Mouse (Mus musculus) ES-E14 (cell line): Measurements from ENCODE around the gene Mphosph10. TPM values are rescaled to one million over a fixed set of nuclear protein-coding genes. Genes with fewer than 3 reads are reported as not detected.

Experiments used
- DNase-seq: peaks from one replicate; pipeline ENCODE4 v3.0.0-alpha.2; 2013; ENCODE audit warnings: low read depth, low spot score
- H3K27ac ChIP-seq: 2 replicates; pipeline ENCODE4 v1.5.1; 2012; ENCODE audit warnings: low read depth, mild to moderate bottlenecking, low read length, moderate library complexity, mixed read lengths; ENCODE audit not compliant: poor library complexity, insufficient read depth, severe bottlenecking
- H3K36me3 ChIP-seq: 2 replicates; pipeline ENCODE4 v1.6.1; 2012; ENCODE audit warnings: mild to moderate bottlenecking, low read length, moderate library complexity, mixed read lengths; ENCODE audit not compliant: control insufficient read depth, poor library complexity, insufficient read depth, severe bottlenecking
- H3K4me1 ChIP-seq, 2 experiments: fragments of 150-350 bp in 1 of 2; sonication (generic) in 1 of 2; 2 replicates each; pipeline ENCODE4 v1.6.1; 2012; ENCODE audit warnings: low read length in 2 of 2, mild to moderate bottlenecking in 1 of 2, mixed read lengths in 1 of 2; ENCODE audit not compliant: control insufficient read depth in 2 of 2, insufficient read depth in 2 of 2, poor library complexity in 1 of 2
- H3K4me3 ChIP-seq, 2 experiments: fragments of 150-350 bp in 1 of 2; sonication (generic) in 1 of 2; 2 replicates each; pipeline ENCODE4 v1.5.1; 2012; ENCODE audit warnings: low read length in 2 of 2, low read depth in 1 of 2, mild to moderate bottlenecking in 1 of 2, mixed read lengths in 1 of 2; ENCODE audit not compliant: insufficient read depth in 1 of 2, poor library complexity in 1 of 2, severe bottlenecking in 1 of 2
- H3K9ac ChIP-seq: 2 replicates; pipeline ENCODE4 v1.6.1; 2012; ENCODE audit warnings: low read depth, mild to moderate bottlenecking, low read length, mixed read lengths; ENCODE audit not compliant: poor library complexity, insufficient read depth, severe bottlenecking
- H3K9me3 ChIP-seq: fragments of 150-350 bp; sonication (generic); 2 replicates; pipeline ENCODE4 v1.6.1; 2012; ENCODE audit warnings: low read depth, mild to moderate bottlenecking, low read length; ENCODE audit not compliant: control insufficient read depth, insufficient read depth
- CHD2 ChIP-seq: IDR thresholded peaks from 2 replicates; pipeline ENCODE4 v1.6.1; 2014; ENCODE audit warnings: mild to moderate bottlenecking, low read depth, low read length, inconsistent platforms
- HCFC1 ChIP-seq: IDR thresholded peaks from 2 replicates; pipeline ENCODE4 v1.6.1; 2012; ENCODE audit warnings: low read length, inconsistent platforms, borderline replicate concordance; ENCODE audit not compliant: insufficient read depth
- MAFK ChIP-seq: IDR thresholded peaks from 2 replicates; pipeline ENCODE4 v1.6.1; 2014; ENCODE audit warnings: mild to moderate bottlenecking, low read depth, low read length, inconsistent platforms; ENCODE audit not compliant: insufficient read depth
- ZC3H11A ChIP-seq: IDR thresholded peaks from 2 replicates; pipeline ENCODE4 v1.6.1; 2012; ENCODE audit warnings: low read depth, mild to moderate bottlenecking, inconsistent platforms, low read length, borderline replicate concordance
- ZNF384 ChIP-seq: IDR thresholded peaks from 2 replicates; pipeline ENCODE4 v1.6.1; 2012; ENCODE audit warnings: low read depth, low read length, inconsistent platforms
- in situ Hi-C, 2 experiments: fragments of 600-800 bp; cut with MboI; formaldehyde crosslinking; loops; one replicate each; pipeline ENCODE4 v1.15.1; 2025; ENCODE audit warnings: low sequenced_read_pairs in 2 of 2, inconsistent platforms in 1 of 2; ENCODE audit not compliant: unreplicated experiment in 2 of 2
- total RNA-seq: library from RNA; depleted of rRNA; stranded (reverse); fragments of 300-350 nt; gene quantifications from 2 replicates; pipeline ENCODE4 v1.2.3, GENCODE M21; 2012

Mphosph10 gene
- total RNA-seq, 1 experiment: 57.8 TPM

- Histone ChIP-seq H3K9ac (peak within 1 kb of the TSS; percentile 84), H3K36me3 (peaks cover 14% of the 10 kb centered on the region; the same call in 1 of the 2 replicates), H3K9me3 (no peaks in the 10 kb centered on the region), H3K4me1 (peaks cover 0 to 2% of the 10 kb centered on the region in 2 experiments; a peak in 1 of 4 replicates), H3K4me3 (peak within 1 kb of the TSS; percentile 80 to 82), H3K27ac (peak within 1 kb of the TSS; percentile 78)
- TF ChIP-seq ZNF384 (no peak), HCFC1 (peak; percentile 78), ZC3H11A (peak; percentile 26; the same call in 1 of the 2 replicates)
- in situ Hi-C loops: no loop called here
- peak; percentile 69 for DNase-seq
Measured at GRCm38 (mm10) chr7:64373830-64374562, 18.1 kb downstream of the Mphosph10 start, which contains the start of gene Fan1. TSS of gene Fan1 (minus strand) at chr7:64374095.

GRCm38 (mm10) chr7:64373147-64373829 lies 18.8 kb downstream of the Mphosph10 start:
- peak overlapping the region; percentile 80 to 82 for H3K4me3 ChIP-seq
- peaks cover 11% of the 10 kb centered on the region; the same call in 1 of the 2 replicates for H3K36me3 ChIP-seq

GRCm38 (mm10) chr7:64371940-64372878 lies 19.9 kb downstream of the Mphosph10 start:
- no peak overlapping the region for H3K27ac ChIP-seq
- no peak for TF ChIP-seq ZNF384
- no peak for TF ChIP-seq ZC3H11A
- no peak overlapping the region for H3K9ac ChIP-seq
- in situ Hi-C loops: no loop called here
- peaks cover 3% of the 10 kb centered on the region; the same call in 1 of the 2 replicates for H3K36me3 ChIP-seq
- peaks cover 0 to 2% of the 10 kb centered on the region in 2 experiments; a peak in 1 of 4 replicates for H3K4me1 ChIP-seq
- no peak overlapping the region for H3K4me3 ChIP-seq
- DNase-seq: no peak
- H3K9me3 ChIP-seq: no peaks in the 10 kb centered on the region

More at GRCm38 (mm10) chr7:64373147-64373829, 18.8 kb downstream of the Mphosph10 start:
- no peak for TF ChIP-seq CHD2
- TF ChIP-seq HCFC1: no peak
- peak; percentile 80; the same call in 1 of the 2 replicates for TF ChIP-seq ZNF384
- DNase-seq: no peak
- Histone ChIP-seq H3K9me3 (no peaks in the 10 kb centered on the region), H3K4me1 (peaks cover 0 to 2% of the 10 kb centered on the region in 2 experiments; a peak in 1 of 4 replicates), H3K27ac (no peak overlapping the region; the same call in 1 of the 2 replicates), H3K9ac (peak overlapping the region; percentile 84)
- in situ Hi-C loops: no loop called here

GRCm38 (mm10) chr7:64369841-64370240 lies 22.2 kb downstream of the Mphosph10 start:
- DNase-seq: no peak
- TF ChIP-seq ZC3H11A (no peak), MAFK (no peak), CHD2 (no peak), HCFC1 (no peak), ZNF384 (no peak)
- Histone ChIP-seq H3K9me3 (no peaks in the 10 kb centered on the region), H3K4me3 (no peak overlapping the region), H3K4me1 (peaks cover 0 to 2% of the 10 kb centered on the region in 2 experiments; a peak in 1 of 4 replicates), H3K36me3 (peaks cover 3% of the 10 kb centered on the region), H3K27ac (no peak overlapping the region), H3K9ac (no peak overlapping the region)
- in situ Hi-C loops: no loop called here
